Mouse (Mus musculus) MEL (cell line): ENCODE results near the gene Treml2.

Source experiments
- CHD1 ChIP-seq: IDR thresholded peaks from 2 replicates; pipeline ENCODE4 v1.6.1; 2012; ENCODE audit warnings: low read depth, mild to moderate bottlenecking, inconsistent platforms, low read length, improper control_type of control experiment
- CTCF ChIP-seq, 3 experiments: IDR thresholded peaks in 2 of 3; conservative IDR thresholded peaks in 1 of 3; 2 replicates each; pipeline ENCODE4 v1.5.1; 2011 to 2012; ENCODE audit warnings: low read length in 3 of 3, low read depth in 2 of 3, mild to moderate bottlenecking in 2 of 3, improper control_type of control experiment in 1 of 3, inconsistent platforms in 1 of 3, mixed read lengths in 1 of 3, moderate library complexity in 1 of 3; ENCODE audit not compliant: control insufficient read depth in 1 of 3, insufficient read depth in 1 of 3, poor library complexity in 1 of 3, severe bottlenecking in 1 of 3
- ELF1 ChIP-seq: IDR thresholded peaks from 2 replicates; pipeline ENCODE4 v1.6.1; 2014; ENCODE audit warnings: low read depth, mild to moderate bottlenecking, inconsistent platforms, low read length, improper control_type of control experiment, moderate library complexity
- GATA1 ChIP-seq: IDR thresholded peaks from 2 replicates; pipeline ENCODE4 v1.6.1; 2011; ENCODE audit warnings: low read depth, low read length, improper control_type of control experiment
- HCFC1 ChIP-seq: IDR thresholded peaks from 2 replicates; pipeline ENCODE4 v1.6.1; 2012; ENCODE audit warnings: low read depth, mild to moderate bottlenecking, inconsistent platforms, low read length, improper control_type of control experiment, moderate library complexity
- MAFK ChIP-seq: IDR thresholded peaks from 2 replicates; pipeline ENCODE4 v1.6.1; 2011; ENCODE audit warnings: low read depth, mild to moderate bottlenecking, low read length, improper control_type of control experiment, borderline replicate concordance
- MAX ChIP-seq: IDR thresholded peaks from 2 replicates; pipeline ENCODE4 v1.6.1; 2011; ENCODE audit warnings: low read length, improper control_type of control experiment
- MXI1 ChIP-seq: IDR thresholded peaks from 2 replicates; pipeline ENCODE4 v1.6.1; 2011; ENCODE audit warnings: mild to moderate bottlenecking, low read depth, low read length, improper control_type of control experiment
- NRF1 ChIP-seq: IDR thresholded peaks from 2 replicates; pipeline ENCODE4 v1.6.1; 2014; ENCODE audit warnings: low read depth, mild to moderate bottlenecking, inconsistent platforms, low read length, improper control_type of control experiment, moderate library complexity; ENCODE audit not compliant: poor library complexity, insufficient read depth, severe bottlenecking
- POLR2A ChIP-seq, 2 experiments: IDR thresholded peaks; 2 replicates each; pipeline ENCODE4 v1.6.1; 2011 to 2012; ENCODE audit warnings: low read length in 2 of 2, mild to moderate bottlenecking in 2 of 2, control low read depth in 1 of 2, improper control_type of control experiment in 1 of 2, low read depth in 1 of 2, moderate library complexity in 1 of 2; ENCODE audit not compliant: control insufficient read depth in 1 of 2, insufficient read depth in 1 of 2, poor library complexity in 1 of 2
- POLR2AphosphoS5 ChIP-seq: IDR thresholded peaks from 2 replicates; pipeline ENCODE4 v1.6.1; 2012; ENCODE audit warnings: low read depth, borderline replicate concordance, mild to moderate bottlenecking, inconsistent platforms, low read length, moderate library complexity, mixed read lengths
- USF1 ChIP-seq: IDR thresholded peaks from 2 replicates; pipeline ENCODE4 v1.6.1; 2014; ENCODE audit warnings: low read depth, mild to moderate bottlenecking, inconsistent platforms, low read length, improper control_type of control experiment, moderate library complexity
- ZC3H11A ChIP-seq: IDR thresholded peaks from 2 replicates; pipeline ENCODE4 v1.6.1; 2012; ENCODE audit warnings: low read depth, mild to moderate bottlenecking, inconsistent platforms, low read length, improper control_type of control experiment

GRCm38 (mm10) chr17:48355822-48356221 is 56.5 kb downstream of the Treml2 start:
- TF ChIP-seq CHD1 = no peak
- TF ChIP-seq HCFC1 = no peak
- no peak for TF ChIP-seq POLR2A (IDR thresholded peaks at IDR 0.05; ENCODE audit: control insufficient read depth in 1 of 2, insufficient read depth in 1 of 2, low read depth in 1 of 2, low read length in 2 of 2, poor library complexity in 1 of 2)
- TF ChIP-seq GATA1 = no peak
- TF ChIP-seq NRF1 = no peak
- no peak for TF ChIP-seq POLR2AphosphoS5
- TF ChIP-seq MAX = no peak
- no peak for TF ChIP-seq USF1
- TF ChIP-seq MAFK = no peak
- TF ChIP-seq CTCF (IDR thresholded peaks at IDR 0.05 in 2 of 3, conservative IDR thresholded peaks at IDR 0.05 in 1 of 3; ENCODE audit: control insufficient read depth in 1 of 3, insufficient read depth in 1 of 3, low read depth in 2 of 3, low read length in 3 of 3, poor library complexity in 1 of 3, severe bottlenecking in 1 of 3) = no peak
- no peak for TF ChIP-seq ZC3H11A
- TF ChIP-seq ELF1 = no peak
- TF ChIP-seq MXI1 = no peak
